Mouse (Mus musculus) stomach, postnatal 0 days (tissue): ENCODE results near the gene Cebpg.

Experiments
- CTCF ChIP-seq: IDR thresholded peaks from 2 replicates; pipeline ENCODE4 v1.5.1; 2016; ENCODE audit warnings: antibody characterized with exemption, low read depth, mild to moderate bottlenecking, moderate library complexity
- EP300 ChIP-seq: optimal IDR thresholded peaks from 2 replicates; pipeline ENCODE3; 2016; ENCODE audit warnings: antibody characterized with exemption

GRCm38 (mm10) chr7:35053161-35053560, 3.2 kb downstream of the Cebpg start:
- TF ChIP-seq CTCF (no peak), EP300 (no peak)
